Mouse (Mus musculus) megakaryocyte-erythroid progenitor cell, adult 5-6 weeks (primary cell): ENCODE results near the gene Taldo1. TPM values are rescaled to one million over a fixed set of nuclear protein-coding genes. Genes with fewer than 3 reads are reported as not detected.
A peak's percentile ranks its signal among the peaks of the same experiment; 100 is the strongest.

Experiments used
- ATAC-seq: replicated peaks from 2 replicates; pipeline ENCODE4 v1.8.0; 2016; ENCODE audit warnings: mild to moderate bottlenecking, inconsistent platforms; ENCODE audit not compliant: severe bottlenecking, poor library complexity, low FRiP score, low TSS enrichment
- total RNA-seq, 2 experiments: library from RNA; stranded (forward) in 1 of 2; stranded (reverse) in 1 of 2; fragments of 200-1000, 215-1000 nt in 1 of 2; fragments of >200 nt in 1 of 2; fragmentation: Nextera tagmentation in 1 of 2; gene quantifications; 2 replicates each; pipeline ENCODE4 v1.2.3; 2014 to 2017

The Taldo1 gene
- total RNA-seq, 2 experiments from 2014 or later: 353 to 451 TPM

DNA sequence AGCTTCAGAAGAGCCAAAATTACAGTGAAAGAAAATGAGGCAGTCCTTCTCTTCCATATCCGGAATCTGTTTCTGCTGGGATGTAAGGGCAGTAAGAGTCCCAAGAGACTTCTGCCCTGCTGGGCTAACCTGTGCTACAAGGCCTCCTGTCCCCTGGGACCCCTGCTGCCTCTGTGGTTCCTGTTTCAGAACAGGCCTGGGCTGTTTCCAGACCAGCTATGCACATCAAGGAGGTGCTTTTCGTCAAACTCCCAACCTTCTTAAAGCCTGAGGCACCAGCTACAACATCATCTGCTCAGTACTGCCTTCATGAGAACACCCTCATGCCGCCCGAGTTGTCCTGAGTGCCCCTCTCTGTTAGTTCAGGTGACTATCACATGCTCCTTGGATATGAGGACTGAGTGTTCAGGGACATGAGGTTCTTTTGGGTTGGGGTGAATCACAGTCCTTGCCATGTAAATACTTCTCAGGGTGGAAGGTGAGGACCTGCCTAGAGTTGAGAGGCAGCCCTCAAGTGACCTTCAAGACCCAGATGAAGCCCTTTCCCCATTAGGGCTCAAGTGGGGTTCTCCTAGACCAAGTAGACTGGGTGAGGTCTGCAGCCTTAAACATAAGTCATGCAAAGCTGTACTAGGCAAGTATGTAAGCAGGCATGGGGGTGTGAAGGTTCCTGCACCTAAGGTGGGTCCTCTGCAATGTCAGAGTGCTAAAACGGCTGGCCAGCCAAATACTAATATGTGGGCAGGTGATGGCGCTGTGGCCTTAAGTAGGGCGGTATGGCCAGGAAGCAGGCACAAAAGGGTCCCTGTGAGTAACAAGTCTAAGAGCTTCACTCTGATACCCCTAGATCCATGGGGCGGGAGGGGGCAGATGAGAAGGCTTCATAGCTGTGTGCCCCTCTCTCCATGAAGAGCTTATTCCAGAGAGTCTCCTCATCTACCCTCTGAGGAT is 26.0 kb downstream of the Taldo1 start:
- ATAC-seq: no peak

- ATAC-seq: no peak
Observed at GRCm38 (mm10) chr7:141418970-141419369, 27.0 kb downstream of the Taldo1 start.

DNA sequence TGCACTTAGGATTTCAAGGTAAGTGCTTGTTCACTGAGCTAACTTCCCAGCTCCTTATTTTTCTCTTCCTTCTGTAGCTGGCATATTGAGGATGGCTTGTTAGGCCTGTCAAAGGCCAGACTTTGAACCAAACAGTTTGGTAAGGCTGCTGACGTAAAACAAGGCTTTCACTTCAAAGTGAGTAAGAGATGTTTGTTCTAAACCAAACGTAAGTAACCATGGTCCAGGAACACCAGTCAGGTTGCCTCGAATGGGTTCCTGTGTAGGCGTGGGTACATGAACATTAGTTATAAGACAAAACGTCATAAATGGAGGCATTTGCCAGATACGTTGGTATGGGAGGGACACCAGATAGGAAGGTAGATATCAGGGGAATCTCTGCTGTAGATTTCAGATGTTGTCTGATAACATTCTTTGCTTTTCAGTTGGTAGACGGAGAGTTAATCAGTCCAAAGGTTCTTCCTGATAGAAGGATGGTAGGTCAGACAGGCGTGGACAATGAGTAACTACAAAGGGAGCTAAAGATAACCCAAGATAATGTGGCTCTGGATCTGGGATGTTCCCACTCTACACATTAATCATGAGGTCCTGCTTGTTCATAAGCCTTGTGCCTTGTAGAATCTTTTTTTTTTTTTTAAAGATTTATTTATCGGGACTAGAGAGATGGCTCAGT is 28.2 kb downstream of the Taldo1 start:
- ATAC-seq: no peak

DNA sequence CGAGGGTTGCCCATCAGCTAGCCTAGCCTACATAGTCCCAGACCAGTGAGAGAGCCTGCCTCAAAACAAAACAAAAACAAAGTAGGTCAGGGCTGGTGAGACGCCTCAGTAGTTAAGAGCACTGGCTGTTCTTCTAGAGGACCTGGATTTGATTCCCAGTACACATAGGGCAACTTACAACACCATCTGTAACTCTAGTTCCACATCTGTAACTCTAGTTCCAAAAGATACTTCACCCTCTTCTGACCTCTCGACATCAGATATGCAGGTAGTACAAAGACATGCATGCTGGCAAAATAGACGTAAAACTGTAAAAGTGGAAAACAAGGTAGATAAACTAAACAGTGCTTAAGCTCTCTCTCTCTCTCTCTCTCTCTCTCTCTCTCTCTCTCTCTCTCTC is 31.8 kb downstream of the Taldo1 start:
- ATAC-seq: no peak

- peak; percentile 58; the same call in 1 of the 2 replicates for ATAC-seq
Observed at GRCm38 (mm10) chr7:141426948-141427730, 35.1 kb downstream of the Taldo1 start.

DNA sequence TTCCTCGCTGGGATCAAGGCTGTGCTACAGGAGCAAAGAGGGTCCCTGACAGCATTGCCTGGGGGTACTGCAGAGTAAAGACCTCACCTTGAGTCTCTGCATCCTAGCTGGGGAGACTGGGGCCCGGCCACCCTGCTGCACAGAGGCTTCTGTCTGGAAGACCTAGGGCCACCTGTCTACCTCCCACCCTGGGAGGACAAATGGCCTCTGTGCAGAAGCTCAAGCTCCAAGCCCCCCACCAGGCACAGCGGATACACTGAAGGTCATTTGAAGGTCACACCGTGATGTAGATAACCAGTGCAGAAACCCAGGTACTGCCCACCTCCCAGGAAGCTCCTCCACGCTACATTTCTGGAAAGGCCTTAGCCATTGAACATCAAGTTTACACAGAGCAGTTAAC is 36.7 kb downstream of the Taldo1 start:
- no peak for ATAC-seq

DNA sequence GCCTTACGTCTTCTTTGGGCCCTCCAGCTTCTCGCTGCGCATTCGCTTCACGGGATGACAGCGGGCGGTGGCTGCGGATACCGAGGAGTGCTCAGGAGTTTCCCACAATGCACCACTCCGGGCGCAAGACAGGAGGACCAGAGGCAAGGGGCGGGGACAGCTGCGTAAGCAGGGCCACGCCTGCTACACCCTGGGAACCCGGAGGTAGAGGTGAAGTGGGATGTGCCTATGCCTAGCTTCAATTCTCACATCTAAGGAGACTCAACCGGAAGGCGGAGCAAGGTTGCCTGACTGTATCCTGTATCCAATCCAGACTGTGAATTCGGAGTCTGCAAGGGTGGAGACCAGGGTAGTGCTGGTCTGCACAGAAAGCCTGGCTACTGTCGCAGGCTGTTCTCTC is 37.3 kb downstream of the Taldo1 start, which contains the start of gene Cend1:
Gene Cend1 (minus strand): TSS at position 182 of the 400 bp plus-strand sequence.
- no peak for ATAC-seq

DNA sequence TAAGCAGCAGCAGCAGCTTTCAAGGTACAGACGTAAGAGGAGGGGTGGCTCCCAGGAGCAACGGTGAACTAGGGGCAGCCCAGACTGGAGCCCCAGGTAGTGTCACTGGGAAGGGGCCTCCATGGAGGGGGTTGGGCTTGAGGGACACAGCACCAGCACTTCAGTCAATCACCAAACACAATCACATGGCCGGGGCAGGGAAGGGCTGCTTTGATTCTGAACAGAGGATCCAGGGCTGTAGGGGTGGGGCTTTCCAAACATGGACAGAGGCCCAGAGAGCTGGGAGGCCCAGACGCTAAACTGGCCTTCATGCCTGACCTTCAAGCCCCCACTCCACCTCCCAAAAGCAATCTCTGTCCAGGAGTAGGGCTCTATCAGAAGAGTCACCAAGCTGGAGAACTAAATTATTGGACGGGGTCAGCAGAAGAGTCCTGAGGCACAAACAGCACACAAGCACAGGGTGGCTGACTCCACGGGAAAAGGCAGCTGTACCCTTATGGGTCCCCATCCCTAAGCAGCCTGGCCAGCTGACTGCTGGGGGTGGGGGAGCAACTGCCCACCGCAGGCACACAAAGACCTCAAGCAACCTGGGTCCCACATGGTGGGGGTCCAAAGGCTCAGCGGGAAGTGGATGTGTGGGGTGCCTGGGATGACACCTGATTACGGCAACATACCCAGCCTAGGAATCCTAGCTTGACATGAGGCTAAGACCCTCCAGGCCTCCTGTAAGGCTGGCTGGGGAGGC is 38.0 kb downstream of the Taldo1 start:
- no peak for ATAC-seq

DNA sequence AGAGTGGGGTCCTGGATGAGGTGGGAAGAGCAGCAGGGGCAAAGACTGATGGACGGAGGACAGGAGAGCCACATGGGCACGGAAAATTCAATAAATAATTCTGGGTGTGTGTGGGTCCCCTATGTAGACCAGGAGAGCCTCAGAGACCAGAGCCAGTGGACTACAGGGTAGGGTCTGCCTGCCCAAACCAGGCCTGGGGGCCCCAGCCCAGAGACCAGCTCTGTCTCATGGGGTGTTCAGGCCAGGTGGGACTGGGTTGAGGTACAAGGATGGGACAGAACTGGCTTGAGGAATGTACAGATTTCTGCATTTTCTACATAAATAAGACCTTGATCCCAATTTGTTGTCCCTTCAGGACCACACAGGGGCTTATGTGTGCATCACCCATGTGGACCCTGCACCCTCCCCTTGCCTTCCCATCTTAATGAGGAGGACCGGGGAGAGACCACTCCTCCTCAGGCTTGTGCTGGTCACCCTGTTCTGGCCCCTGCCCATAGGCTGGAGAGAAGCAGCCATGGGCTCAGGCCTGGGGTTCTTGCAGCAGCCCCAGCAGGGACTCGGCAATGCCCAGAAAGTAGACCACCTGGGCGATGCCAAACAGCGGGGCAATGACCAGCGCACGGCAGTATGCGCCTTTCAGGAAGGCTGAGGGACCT is 38.7 kb downstream of the Taldo1 start:
- no peak for ATAC-seq

DNA sequence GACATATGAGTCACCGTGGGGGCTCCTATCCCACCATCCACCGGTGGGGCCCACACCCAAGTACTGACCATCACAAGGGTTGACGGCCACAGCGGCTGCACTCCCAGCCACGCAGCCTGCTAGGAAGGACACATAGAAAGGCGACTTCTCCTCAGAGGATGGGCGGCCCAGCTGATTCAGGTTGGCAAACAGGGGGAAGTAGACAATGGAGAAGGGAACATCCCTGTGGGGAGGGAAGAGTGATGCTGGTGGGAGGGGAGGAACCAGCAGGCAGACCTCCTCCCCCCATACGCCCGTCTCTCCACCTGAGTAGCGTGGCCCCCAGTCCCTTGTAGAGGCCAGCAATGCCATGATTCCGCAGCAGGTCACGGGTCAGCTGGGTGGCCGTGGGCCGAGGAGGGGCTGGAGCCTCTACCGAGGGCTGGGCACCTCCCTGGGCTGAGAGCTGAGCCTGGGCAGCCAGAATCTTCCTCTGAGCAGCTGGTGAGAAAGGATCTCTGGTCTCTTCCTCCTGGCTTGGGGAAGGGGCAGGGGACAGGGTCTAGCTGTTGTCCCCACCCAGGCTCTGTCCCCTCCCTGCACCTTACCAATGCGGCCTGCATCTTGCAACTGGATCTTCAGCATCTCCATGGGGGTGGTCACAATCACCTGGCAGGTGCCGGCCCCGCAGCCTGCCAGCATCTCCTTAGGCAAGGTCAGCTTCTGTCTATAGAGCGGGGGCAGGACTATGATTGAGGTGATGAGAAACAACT is 39.6 kb downstream of the Taldo1 start:
- ATAC-seq: no peak

GRCm38 (mm10) chr7:141432186-141432611 is 40.2 kb downstream of the Taldo1 start:
- no peak for ATAC-seq

- no peak for ATAC-seq
Observed at GRCm38 (mm10) chr7:141432741-141433516, 40.9 kb downstream of the Taldo1 start.

GRCm38 (mm10) chr7:141433517-141434400 is 41.8 kb downstream of the Taldo1 start:
- no peak for ATAC-seq

- no peak for ATAC-seq
Observed at GRCm38 (mm10) chr7:141434464-141434863, 42.5 kb downstream of the Taldo1 start.

DNA sequence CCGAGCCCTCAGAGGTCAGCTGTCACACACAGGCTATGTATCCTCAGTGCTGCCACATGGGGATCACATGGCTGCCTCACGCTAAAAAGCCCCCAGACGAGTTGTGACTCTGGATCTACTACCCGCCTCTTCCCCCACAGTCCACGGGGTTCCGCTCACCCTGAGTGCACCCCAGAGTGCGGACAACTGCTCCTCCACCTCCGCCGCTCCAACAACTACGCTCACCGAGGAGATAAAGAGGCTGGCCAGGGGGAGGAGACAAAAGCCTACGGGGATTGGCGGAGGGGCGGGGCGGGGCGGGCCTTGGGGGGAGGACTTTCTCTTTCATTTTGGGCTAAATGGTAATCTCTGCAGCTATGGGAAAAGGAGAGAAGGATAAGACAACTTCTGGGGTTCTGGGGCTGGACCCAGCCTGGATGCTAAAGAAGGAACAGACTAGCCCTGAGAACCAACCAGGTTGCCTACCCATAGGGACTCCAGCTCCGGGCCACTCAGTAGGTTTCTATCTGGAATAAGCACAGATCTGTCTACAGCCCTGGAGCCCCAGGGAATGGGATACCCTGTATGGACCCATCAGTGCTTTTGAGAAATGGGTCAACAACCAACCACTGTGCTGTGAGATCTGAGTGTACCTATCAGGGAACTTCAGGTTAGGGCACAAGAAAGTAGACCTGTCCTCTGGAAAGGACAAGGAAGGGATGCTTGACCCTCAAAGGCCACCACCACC is 43.3 kb downstream of the Taldo1 start:
- peak; percentile 72 for ATAC-seq
